Mouse (Mus musculus) limb, embryonic 13.5 days (tissue): ENCODE measurements around the gene Slc1a4. TPM values are rescaled to one million over a fixed set of nuclear protein-coding genes. Genes with fewer than 3 reads are reported as not detected.

ENCODE experiments used
- ATAC-seq: fragments of 200-750 bp; cut with Nextera tagmentation; 2 replicates; pipeline ENCODE4 v1.8.0; 2017; ENCODE audit warnings: low read depth, moderate number of reproducible peaks, moderate TSS enrichment; ENCODE audit not compliant: low FRiP score
- H3K27ac ChIP-seq: fragments of 300-500 bp; sonication (generic); 2 replicates; pipeline ENCODE4 v1.5.1; 2015; ENCODE audit warnings: inconsistent platforms, mild to moderate bottlenecking, moderate library complexity
- H3K27me3 ChIP-seq: fragments of 300-500 bp; sonication (generic); 2 replicates; pipeline ENCODE4 v1.6.1; 2015; ENCODE audit warnings: mild to moderate bottlenecking, inconsistent platforms
- H3K36me3 ChIP-seq: fragments of 300-500 bp; sonication (generic); 2 replicates; pipeline ENCODE4 v1.6.1; 2015; ENCODE audit warnings: inconsistent platforms, mild to moderate bottlenecking, moderate library complexity
- H3K4me1 ChIP-seq: fragments of 300-500 bp; sonication (generic); 2 replicates; pipeline ENCODE4 v1.6.1; 2015; ENCODE audit warnings: inconsistent platforms
- H3K4me2 ChIP-seq: fragments of 300-500 bp; sonication (generic); replicated peaks from 2 replicates; pipeline ENCODE4 v1.6.1; 2015; ENCODE audit warnings: inconsistent platforms, mild to moderate bottlenecking, moderate library complexity
- H3K4me3 ChIP-seq: fragments of 300-500 bp; sonication (generic); 2 replicates; pipeline ENCODE4 v1.5.1; 2015; ENCODE audit warnings: moderate library complexity, mild to moderate bottlenecking, inconsistent platforms
- H3K9ac ChIP-seq: fragments of 300-500 bp; sonication (generic); 2 replicates; pipeline ENCODE4 v1.6.1; 2015; ENCODE audit warnings: mild to moderate bottlenecking, inconsistent platforms
- H3K9me3 ChIP-seq: fragments of 300-500 bp; sonication (generic); 2 replicates; pipeline ENCODE4 v1.6.1; 2016; ENCODE audit warnings: inconsistent platforms
- WGBS: fragments of 180-500 bp; shearing (Covaris S2); methylation state at CpG from one replicate; pipeline ENCODE4 v1.1.7; 2015; 5-methylcytosine and 5-hydroxymethylcytosine counted together
- polyA plus RNA-seq: library from polyadenylated mRNA; unstranded; fragments of >200 nt; fragmentation: Nextera tagmentation; extraction: Ambion mirVana; gene quantifications from 2 replicates; pipeline ENCODE4 v1.2.1, GENCODE M21; 2015

The Slc1a4 gene
- polyA plus RNA-seq, 1 experiment from 2014 or later, result 16.4 TPM

DNA sequence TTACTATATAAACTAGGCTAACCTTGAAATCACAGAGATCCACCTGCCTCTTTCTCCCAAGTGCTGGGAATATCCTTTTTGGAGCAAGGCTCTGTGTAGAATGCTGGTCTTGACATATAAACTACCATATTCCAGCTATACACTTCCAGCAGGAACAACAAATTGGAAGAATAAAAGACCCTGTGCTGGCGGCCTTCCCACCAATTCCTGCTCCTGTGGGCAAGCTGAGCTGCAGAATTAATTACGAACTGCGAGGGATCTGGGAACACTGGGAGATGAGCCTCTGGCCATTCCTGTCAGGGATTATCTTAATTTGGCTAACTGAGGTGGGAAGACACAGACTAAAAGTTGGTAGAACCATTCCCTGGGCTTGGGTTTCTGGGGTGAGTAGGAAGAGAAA lies 10.1 kb downstream of the Slc1a4 start:
- peaks cover 9% of the 10 kb centered on the region for H3K4me1 ChIP-seq
- WGBS, result 64% methylated on average over 3 of the region's 3 CpGs
- no peak overlapping the region for H3K27ac ChIP-seq

DNA sequence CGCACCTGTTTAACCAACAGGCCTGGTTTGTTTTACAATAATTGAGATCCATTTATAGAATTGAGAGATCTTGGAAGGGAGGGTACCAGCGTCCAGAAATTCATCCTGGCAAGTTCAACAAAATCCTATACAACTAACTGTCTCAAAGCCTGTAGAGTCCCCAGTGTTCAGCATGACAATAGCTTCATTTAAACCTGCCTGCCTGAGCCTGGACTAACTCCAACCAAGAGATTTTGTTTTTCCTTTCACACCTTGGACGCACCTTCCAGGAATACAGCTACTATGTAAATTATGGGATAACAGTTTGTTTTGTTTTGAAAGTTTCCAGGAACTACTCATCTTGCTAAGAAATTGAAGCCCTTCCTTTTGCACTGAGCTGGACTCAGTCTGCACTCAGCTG lies 11.9 kb downstream of the Slc1a4 start:
- Histone ChIP-seq H3K9ac (no peak overlapping the region), H3K27ac (no peak overlapping the region), H3K4me1 (peaks cover 4% of the 10 kb centered on the region), H3K4me2 (no peak overlapping the region), H3K27me3 (no peaks in the 10 kb centered on the region), H3K4me3 (no peak overlapping the region), H3K9me3 (no peaks in the 10 kb centered on the region), H3K36me3 (no peaks in the 10 kb centered on the region; the same call in 1 of the 2 replicates)
- ATAC-seq, result no peak
- WGBS, result 76% methylated on average over 3 of the region's 3 CpGs

More for the DNA sequence above, 10.1 kb downstream of the Slc1a4 start:
- Histone ChIP-seq H3K9me3 (no peaks in the 10 kb centered on the region), H3K27me3 (no peaks in the 10 kb centered on the region), H3K36me3 (no peaks in the 10 kb centered on the region; the same call in 1 of the 2 replicates), H3K9ac (no peak overlapping the region), H3K4me3 (no peak overlapping the region), H3K4me2 (no peak overlapping the region)
- no peak for ATAC-seq

DNA sequence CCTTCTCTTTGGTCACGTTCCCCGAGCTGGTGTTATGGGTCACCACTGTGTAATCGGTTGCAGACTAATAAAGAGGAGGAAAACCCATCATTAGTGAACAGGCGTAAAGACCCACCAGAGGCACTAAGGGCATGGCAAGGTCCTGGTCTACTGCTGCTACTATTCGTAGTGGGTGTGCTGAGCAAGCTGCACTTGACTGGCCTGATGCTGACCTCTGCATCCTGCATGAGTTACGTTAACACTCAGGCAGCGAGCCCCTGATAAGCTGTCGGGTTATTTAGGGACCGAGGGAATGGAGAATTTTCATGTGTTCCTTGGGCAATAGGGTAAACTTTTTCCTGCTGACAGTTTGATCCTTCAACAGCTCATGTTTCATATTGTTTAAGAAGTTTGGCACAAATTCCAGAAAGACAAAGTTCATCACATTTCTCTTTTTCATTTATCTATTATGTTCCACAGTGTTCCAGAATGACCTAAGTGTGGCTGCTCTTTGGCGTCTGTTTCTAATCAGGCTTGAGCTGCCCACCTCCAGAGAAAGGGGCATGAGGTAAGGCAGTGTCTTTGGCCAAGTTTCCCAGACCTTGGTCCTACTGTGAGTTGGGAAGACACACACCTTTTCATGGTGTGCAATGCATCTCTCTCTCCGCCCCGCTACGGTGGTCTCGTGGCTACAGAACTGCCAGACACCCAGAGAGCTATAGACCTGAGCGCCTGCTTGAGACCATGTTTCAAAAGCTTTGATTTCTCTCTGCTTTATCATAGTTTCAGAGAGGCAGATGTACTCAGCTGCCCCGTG lies 13.7 kb downstream of the Slc1a4 start:
- no peak overlapping the region for H3K9ac ChIP-seq

DNA sequence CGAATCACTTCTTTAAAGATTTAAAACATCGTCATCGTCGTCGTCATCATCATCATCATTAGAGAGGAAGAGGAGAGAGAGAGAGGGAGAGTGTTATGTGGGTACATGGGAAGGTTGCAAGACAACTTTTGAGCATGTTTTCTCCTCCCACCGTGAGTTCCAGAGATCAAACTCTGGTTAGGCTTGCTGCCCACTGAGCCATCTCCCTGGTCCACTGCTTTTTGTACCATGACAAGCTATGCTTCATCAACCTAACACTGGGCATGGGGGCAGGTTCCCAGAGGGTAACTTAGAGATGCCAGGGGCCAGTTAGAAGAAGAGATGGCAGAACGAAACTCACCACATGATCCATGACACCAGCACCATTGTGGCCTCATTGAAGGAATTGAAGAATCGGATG lies 18.9 kb downstream of the Slc1a4 start:
- Histone ChIP-seq H3K27ac (no peak overlapping the region), H3K4me2 (no peak overlapping the region), H3K27me3 (no peaks in the 10 kb centered on the region), H3K36me3 (peaks cover 7% of the 10 kb centered on the region), H3K4me1 (peaks cover 2% of the 10 kb centered on the region), H3K9me3 (no peaks in the 10 kb centered on the region), H3K9ac (no peak overlapping the region), H3K4me3 (no peak overlapping the region)
- WGBS, result 91% methylated on average over 8 of the region's 8 CpGs
- ATAC-seq, result no peak

More for the DNA sequence above, 13.7 kb downstream of the Slc1a4 start:
- H3K4me1 ChIP-seq, result peaks cover 4% of the 10 kb centered on the region
- no peaks in the 10 kb centered on the region for H3K27me3 ChIP-seq
- no peaks in the 10 kb centered on the region for H3K9me3 ChIP-seq
- H3K27ac ChIP-seq, result no peak overlapping the region
- 49% methylated on average over 16 of the region's 16 CpGs for WGBS
- no peak overlapping the region for H3K4me2 ChIP-seq
- H3K36me3 ChIP-seq, result no peaks in the 10 kb centered on the region; the same call in 1 of the 2 replicates
- H3K4me3 ChIP-seq, result no peak overlapping the region
- no peak for ATAC-seq

DNA sequence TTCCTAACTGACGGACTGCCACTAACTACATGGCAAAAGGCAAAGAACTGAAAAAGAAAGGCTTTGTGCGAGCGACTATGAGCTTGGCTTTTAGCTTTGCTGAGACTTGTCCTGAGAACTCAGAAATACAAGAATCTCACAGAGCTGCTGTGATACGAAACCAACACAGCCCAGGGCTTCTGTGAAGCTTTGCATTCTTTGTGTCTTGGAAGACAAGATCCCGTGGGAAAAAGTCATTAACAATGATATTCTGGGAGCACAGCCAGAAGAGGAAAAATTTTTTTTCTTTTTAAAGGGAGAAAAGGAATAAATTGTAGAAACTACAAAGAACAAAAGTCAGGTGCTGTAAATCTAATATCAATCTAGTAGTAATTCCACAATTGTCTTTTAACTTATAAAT lies 23.5 kb downstream of the Slc1a4 start:
- WGBS, result 67% methylated on average over 5 of the region's 5 CpGs
- H3K4me2 ChIP-seq, result no peak overlapping the region
- no peak overlapping the region for H3K4me3 ChIP-seq
- no peak overlapping the region for H3K9ac ChIP-seq
- H3K4me1 ChIP-seq, result no peaks in the 10 kb centered on the region
- no peak overlapping the region for H3K27ac ChIP-seq
- no peak for ATAC-seq
- H3K27me3 ChIP-seq, result no peaks in the 10 kb centered on the region
- no peaks in the 10 kb centered on the region for H3K9me3 ChIP-seq
- peaks cover 44% of the 10 kb centered on the region for H3K36me3 ChIP-seq

DNA sequence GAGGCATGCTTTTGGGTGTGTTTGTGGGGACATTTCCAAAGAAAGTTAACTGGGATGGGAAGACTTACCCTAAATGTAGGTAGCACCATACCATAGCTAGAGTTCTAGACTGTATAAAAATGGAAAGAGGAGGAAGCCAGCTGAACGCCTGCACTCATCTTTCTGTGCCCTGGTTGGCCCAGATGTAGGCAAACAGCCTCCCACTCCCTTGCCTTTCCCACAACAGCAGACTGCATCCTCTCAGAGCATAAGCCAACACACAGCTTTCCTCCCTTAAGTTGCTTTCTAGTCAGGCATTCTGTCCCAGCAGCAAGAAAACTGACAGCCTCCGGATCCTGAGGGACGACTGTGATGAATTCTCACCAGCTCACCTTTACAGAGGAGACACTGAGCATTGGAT lies 25.1 kb downstream of the Slc1a4 start:
- Histone ChIP-seq H3K9ac (no peak overlapping the region), H3K27me3 (no peaks in the 10 kb centered on the region), H3K27ac (no peak overlapping the region), H3K4me3 (no peak overlapping the region), H3K36me3 (peaks cover 59% of the 10 kb centered on the region), H3K9me3 (no peaks in the 10 kb centered on the region), H3K4me1 (no peaks in the 10 kb centered on the region), H3K4me2 (no peak overlapping the region)
- ATAC-seq, result no peak
- WGBS, result 92% methylated on average over 3 of the region's 3 CpGs

DNA sequence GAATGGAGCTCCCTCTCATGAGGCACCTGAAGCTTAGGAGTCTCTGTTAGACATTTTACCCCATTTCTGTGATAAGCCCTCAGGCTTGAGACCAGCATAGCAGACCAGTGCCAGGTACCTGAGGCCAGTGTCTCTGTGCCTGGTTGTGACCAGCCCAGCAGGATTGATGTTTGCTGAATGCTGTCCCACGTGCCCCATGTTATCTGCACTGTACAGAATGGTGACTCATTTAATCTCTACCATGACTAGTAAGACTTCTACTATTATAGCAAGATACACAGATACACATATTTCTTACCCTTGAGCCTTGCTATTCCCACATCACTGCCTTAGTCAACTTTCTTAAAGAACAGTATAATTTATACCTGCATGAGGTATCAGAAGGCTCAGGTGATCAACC lies 26.9 kb downstream of the Slc1a4 start:
- no peak for ATAC-seq
- no peak overlapping the region for H3K9ac ChIP-seq
- H3K9me3 ChIP-seq, result no peaks in the 10 kb centered on the region
- WGBS, result 86% methylated on average over 1 of the region's 1 CpGs
- no peak overlapping the region for H3K27ac ChIP-seq
- peaks cover 52% of the 10 kb centered on the region for H3K36me3 ChIP-seq
- no peak overlapping the region for H3K4me2 ChIP-seq
- no peaks in the 10 kb centered on the region for H3K4me1 ChIP-seq
- H3K4me3 ChIP-seq, result no peak overlapping the region
- H3K27me3 ChIP-seq, result no peaks in the 10 kb centered on the region

DNA sequence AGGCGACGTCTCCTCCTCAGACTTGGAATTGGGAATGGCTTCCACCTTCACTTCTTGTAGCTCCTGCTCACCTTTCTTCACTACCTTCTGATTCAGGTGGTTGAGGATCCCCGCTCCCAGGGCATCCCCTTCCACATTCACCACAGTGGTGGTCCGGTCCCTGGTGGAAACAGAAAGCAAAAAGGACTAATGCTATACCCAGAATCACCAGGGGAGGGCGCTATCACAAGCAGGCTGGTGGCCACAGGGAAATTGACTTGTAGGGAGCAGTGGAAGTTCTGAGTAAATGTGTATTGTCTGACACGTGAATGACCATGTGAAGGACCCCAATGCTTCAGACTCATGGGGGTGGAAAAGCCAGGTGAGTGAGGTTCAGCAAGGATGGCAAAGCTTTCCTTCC lies 28.2 kb downstream of the Slc1a4 start:
- Histone ChIP-seq H3K4me1 (no peaks in the 10 kb centered on the region), H3K27ac (no peak overlapping the region), H3K9me3 (no peaks in the 10 kb centered on the region), H3K27me3 (no peaks in the 10 kb centered on the region), H3K4me2 (no peak overlapping the region), H3K4me3 (no peak overlapping the region), H3K9ac (no peak overlapping the region), H3K36me3 (peaks cover 52% of the 10 kb centered on the region)
- no peak for ATAC-seq
- 75% methylated on average over 6 of the region's 6 CpGs for WGBS

DNA sequence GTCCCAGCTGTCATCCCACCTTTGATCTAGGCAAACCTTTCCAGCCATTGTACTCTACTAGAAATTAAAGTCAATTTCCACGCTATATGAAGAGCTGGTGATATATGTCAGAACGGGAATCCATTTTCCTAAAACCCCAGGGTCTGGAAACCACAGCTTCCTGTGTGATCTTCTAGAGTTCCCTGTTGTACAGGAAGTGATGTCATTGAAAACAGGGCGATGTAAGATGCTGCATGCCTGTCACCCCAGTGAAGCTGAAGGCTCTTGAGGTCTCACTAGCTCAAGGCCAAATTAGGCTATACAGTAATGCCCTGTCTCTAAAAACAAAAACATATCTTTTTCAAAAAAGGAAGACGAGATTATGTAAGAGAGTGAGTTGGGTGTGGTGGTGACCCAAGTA lies 31.2 kb downstream of the Slc1a4 start:
- ATAC-seq, result no peak
- Histone ChIP-seq H3K9ac (no peak overlapping the region), H3K27ac (no peak overlapping the region), H3K9me3 (no peaks in the 10 kb centered on the region), H3K4me3 (no peak overlapping the region), H3K27me3 (no peaks in the 10 kb centered on the region), H3K4me1 (no peaks in the 10 kb centered on the region), H3K4me2 (no peak overlapping the region), H3K36me3 (peaks cover 38% of the 10 kb centered on the region)
- WGBS, result 84% methylated on average over 4 of the region's 4 CpGs

DNA sequence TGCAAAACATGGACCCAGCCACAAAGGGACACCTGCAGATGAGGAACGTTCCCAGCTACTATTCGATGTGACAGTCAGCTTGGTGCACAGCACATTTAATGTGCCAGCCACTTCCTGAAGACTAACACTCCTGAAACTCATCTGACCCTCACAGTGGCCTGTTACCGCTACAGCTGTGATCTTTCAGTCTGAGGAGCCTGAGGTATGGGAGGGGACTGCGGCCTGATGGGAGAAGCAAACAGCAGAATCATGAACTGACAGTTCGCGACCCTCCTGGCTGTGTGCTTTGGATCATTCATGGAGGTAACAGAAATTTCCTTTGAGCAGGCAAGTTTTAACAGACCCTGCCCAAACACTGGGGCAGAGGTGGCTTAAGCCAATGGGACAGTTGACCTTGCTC lies 31.7 kb downstream of the Slc1a4 start:
- no peak for ATAC-seq
- Histone ChIP-seq H3K9ac (no peak overlapping the region), H3K4me3 (no peak overlapping the region), H3K27ac (no peak overlapping the region), H3K9me3 (no peaks in the 10 kb centered on the region), H3K36me3 (peaks cover 33% of the 10 kb centered on the region), H3K4me1 (no peaks in the 10 kb centered on the region), H3K27me3 (no peaks in the 10 kb centered on the region), H3K4me2 (no peak overlapping the region)
- WGBS, result 84% methylated on average over 6 of the region's 6 CpGs

DNA sequence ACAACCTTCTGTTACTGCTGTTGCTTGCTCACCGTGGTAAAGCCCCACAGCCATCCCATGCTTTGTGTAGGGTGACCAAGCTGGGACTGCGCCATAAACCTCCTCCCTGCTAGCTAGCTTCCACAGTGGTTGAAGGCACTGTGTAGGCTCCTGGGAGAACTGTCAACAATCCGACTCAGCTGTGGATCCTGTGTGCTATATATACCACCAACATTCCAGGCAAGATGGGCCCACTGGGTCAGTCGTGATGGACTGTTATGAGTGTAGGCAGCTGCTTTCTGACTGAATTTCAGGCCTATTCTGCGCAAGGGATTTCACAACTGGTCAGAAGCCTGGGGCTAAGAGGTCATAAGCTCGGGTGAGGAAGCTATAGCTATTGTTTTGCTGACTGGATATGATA lies 32.6 kb downstream of the Slc1a4 start:
- Histone ChIP-seq H3K9me3 (no peaks in the 10 kb centered on the region), H3K4me3 (no peak overlapping the region), H3K27me3 (no peaks in the 10 kb centered on the region), H3K4me1 (no peaks in the 10 kb centered on the region), H3K27ac (no peak overlapping the region), H3K9ac (no peak overlapping the region), H3K4me2 (no peak overlapping the region), H3K36me3 (peaks cover 24% of the 10 kb centered on the region)
- 78% methylated on average over 6 of the region's 6 CpGs for WGBS
- ATAC-seq, result peak; percentile 72

DNA sequence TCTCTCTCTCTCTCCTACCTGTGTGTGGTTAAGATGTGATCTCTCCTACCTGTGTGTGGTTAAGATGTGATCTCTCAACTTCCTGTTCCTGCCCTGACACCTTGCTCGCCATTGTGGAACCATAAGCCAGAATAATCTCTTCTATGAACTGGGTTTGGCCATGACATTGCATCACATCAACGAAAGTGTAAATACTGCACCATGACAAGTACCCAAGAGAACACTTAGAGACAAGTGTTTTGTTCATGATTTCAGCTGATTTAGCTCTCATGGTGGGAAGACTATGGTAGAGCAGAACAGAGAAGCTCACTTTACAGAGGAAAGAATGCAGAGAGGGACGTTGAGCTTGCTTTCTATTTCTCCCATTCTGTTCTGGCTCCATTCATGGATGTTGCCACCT lies 48.0 kb downstream of the Slc1a4 start:
- no peak for ATAC-seq
- 74% methylated on average over 3 of the region's 3 CpGs for WGBS
- H3K4me2 ChIP-seq, result no peak overlapping the region
- no peak overlapping the region for H3K9ac ChIP-seq
- H3K9me3 ChIP-seq, result no peaks in the 10 kb centered on the region
- no peaks in the 10 kb centered on the region for H3K4me1 ChIP-seq
- H3K36me3 ChIP-seq, result no peaks in the 10 kb centered on the region
- H3K27me3 ChIP-seq, result no peaks in the 10 kb centered on the region
- no peak overlapping the region for H3K4me3 ChIP-seq
- H3K27ac ChIP-seq, result no peak overlapping the region

DNA sequence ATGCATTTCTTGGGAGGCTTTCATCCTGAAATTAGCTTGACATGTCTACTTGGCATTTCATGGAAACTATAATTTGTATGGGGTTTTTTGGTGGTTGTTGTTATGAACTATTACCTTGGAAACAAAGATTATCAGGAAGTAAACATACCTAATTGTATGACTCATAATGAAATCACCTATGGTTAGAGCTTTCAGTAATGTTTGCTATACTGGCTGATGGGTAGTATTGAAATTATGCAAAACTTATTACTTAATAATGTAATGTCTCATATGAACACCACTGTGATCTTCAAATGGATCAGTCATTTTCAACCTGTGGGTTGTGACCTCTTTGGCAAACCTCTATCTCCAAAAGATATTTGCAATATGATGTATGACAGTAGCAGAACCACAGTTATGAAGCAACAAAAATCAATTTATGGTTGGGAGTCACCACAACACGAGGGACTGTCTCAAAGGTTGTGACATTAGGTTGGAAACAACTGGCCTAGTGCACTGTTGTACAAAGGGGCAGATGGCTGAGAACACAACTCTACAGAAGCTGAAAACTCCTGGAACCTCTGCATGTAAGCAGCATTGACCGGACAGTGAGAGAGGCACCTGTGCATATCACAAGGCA lies 49.8 kb downstream of the Slc1a4 start:
- Histone ChIP-seq H3K9ac (no peak overlapping the region), H3K36me3 (no peaks in the 10 kb centered on the region), H3K27me3 (no peaks in the 10 kb centered on the region), H3K27ac (no peak overlapping the region), H3K4me2 (no peak overlapping the region), H3K4me1 (no peaks in the 10 kb centered on the region), H3K4me3 (no peak overlapping the region), H3K9me3 (no peaks in the 10 kb centered on the region)
- WGBS, result 79% methylated on average over 2 of the region's 2 CpGs
- no peak for ATAC-seq
